Mouse (Mus musculus) kidney, embryonic 14.5 days (tissue): Measurements from ENCODE around the gene Catsperg1. TPM values are rescaled to one million over a fixed set of nuclear protein-coding genes. Genes with fewer than 3 reads are reported as not detected.
A peak's percentile ranks its signal among the peaks of the same experiment; 100 is the strongest.

ENCODE experiments used
- ATAC-seq: fragments of 200-750 bp; cut with Nextera tagmentation; 2 replicates; pipeline ENCODE4 v1.8.0; 2017; ENCODE audit warnings: moderate number of reproducible peaks, mild to moderate bottlenecking, moderate TSS enrichment, moderate library complexity; ENCODE audit not compliant: low FRiP score, low TSS enrichment
- H3K27ac ChIP-seq: fragments of 300-500 bp; sonication (generic); 2 replicates; pipeline ENCODE4 v1.5.1; 2014; ENCODE audit warnings: low read depth, mild to moderate bottlenecking, low read length, moderate library complexity, mixed read lengths
- H3K27me3 ChIP-seq: fragments of 300-500 bp; sonication (generic); 2 replicates; pipeline ENCODE4 v1.6.1; 2014; ENCODE audit warnings: mild to moderate bottlenecking, low read length; ENCODE audit not compliant: control insufficient read depth, insufficient read depth
- H3K36me3 ChIP-seq: fragments of 300-500 bp; sonication (generic); 2 replicates; pipeline ENCODE4 v1.6.1; 2014; ENCODE audit warnings: low read length, mixed read lengths; ENCODE audit not compliant: control insufficient read depth, insufficient read depth
- H3K4me1 ChIP-seq: fragments of 300-500 bp; sonication (generic); 2 replicates; pipeline ENCODE4 v1.6.1; 2014; ENCODE audit warnings: low read length, mixed read lengths; ENCODE audit not compliant: control insufficient read depth, insufficient read depth
- H3K4me2 ChIP-seq: fragments of 300-500 bp; sonication (generic); replicated peaks from 2 replicates; pipeline ENCODE4 v1.6.1; 2014; ENCODE audit warnings: low read depth, mild to moderate bottlenecking, low read length
- H3K4me3 ChIP-seq: fragments of 300-500 bp; sonication (generic); 2 replicates; pipeline ENCODE4 v1.5.1; 2014; ENCODE audit warnings: mild to moderate bottlenecking, low read length
- H3K9ac ChIP-seq: fragments of 300-500 bp; sonication (generic); 2 replicates; pipeline ENCODE4 v1.6.1; 2014; ENCODE audit warnings: low read depth, mild to moderate bottlenecking, low read length, moderate library complexity
- H3K9me3 ChIP-seq: fragments of 300-500 bp; sonication (generic); 2 replicates; pipeline ENCODE4 v1.6.1; 2016; ENCODE audit warnings: low read length; ENCODE audit not compliant: control insufficient read depth
- WGBS: fragments of 180-500 bp; shearing (Covaris S2); extraction: QIAGEN DNeasy Blood & Tissue Kit; methylation state at CpG from one replicate; pipeline ENCODE4 v1.1.7; 2014; 5-methylcytosine and 5-hydroxymethylcytosine counted together
- polyA plus RNA-seq: library from polyadenylated mRNA; unstranded; fragments of >200 nt; fragmentation: Nextera tagmentation; extraction: Ambion mirVana; gene quantifications from 2 replicates; pipeline ENCODE4 v1.2.1, GENCODE M21; 2014

The Catsperg1 gene
- 0.61 and 0.97 TPM in 2 replicates for polyA plus RNA-seq

DNA sequence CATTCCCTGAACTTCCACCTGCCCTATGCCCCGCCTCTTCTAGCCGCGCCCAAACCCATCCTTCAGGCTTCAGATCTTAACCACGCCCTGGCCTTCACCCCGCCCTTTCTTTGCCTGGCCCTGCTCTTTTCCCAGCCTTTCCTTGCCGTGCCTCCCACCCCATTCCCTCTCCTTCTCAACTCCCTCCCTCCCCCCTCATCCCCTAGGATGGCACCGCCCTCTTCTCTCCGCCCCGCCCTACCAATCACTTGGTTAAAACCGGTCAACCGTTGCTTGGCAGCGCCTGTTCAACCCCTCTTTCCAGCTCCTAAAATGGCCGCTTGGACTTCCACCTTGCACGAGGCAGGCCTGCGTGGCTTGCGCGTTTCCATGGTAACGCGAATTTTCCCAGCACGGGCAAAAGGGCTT lies at the start of gene Catsperg1:
TSS of gene Catsperg1 (minus strand) at position 361 of the 408 bp plus-strand sequence.
- Histone ChIP-seq H3K9ac (no peak within 1 kb of the TSS), H3K9me3 (peaks cover 3% of the 10 kb centered on the region; the same call in 1 of the 2 replicates), H3K27ac (no peak within 1 kb of the TSS), H3K4me2 (peak within 1 kb of the TSS; percentile 31), H3K36me3 (no peaks in the 10 kb centered on the region), H3K4me3 (no peak within 1 kb of the TSS; the same call in 1 of the 2 replicates), H3K27me3 (no peaks in the 10 kb centered on the region), H3K4me1 (no peaks in the 10 kb centered on the region)
- whole genome bisulfite sequencing, result 3% methylated on average over 20 of the region's 20 CpGs
- peak; percentile 75 for ATAC-seq

DNA sequence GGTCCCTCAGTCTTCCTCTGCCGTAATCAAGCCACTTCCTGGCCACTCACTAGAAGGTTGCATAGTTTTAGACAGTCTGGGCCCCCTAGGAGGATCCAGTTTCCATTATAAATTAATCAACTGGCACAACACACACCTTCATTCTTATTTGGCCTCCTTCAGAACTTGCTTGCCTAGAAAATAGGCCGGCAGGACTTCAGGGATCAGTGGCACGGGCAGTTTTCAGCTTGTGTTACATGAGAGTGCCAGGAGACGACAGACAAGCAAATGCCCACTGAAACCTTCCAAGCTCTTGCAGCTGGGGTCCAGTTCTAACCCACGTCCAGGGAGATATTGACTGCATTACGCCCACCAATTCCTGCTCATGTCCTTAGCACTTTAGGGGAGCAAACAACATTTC lies 48.3 kb upstream of the Catsperg1 start:
- no peaks in the 10 kb centered on the region for H3K9me3 ChIP-seq
- no peak overlapping the region for H3K4me2 ChIP-seq
- ATAC-seq, result no peak
- H3K27ac ChIP-seq, result no peak overlapping the region
- no peak overlapping the region for H3K4me3 ChIP-seq
- H3K9ac ChIP-seq, result no peak overlapping the region
- WGBS, result 45% methylated on average over 6 of the region's 6 CpGs
- no peaks in the 10 kb centered on the region; the same call in 1 of the 2 replicates for H3K36me3 ChIP-seq
- no peaks in the 10 kb centered on the region for H3K27me3 ChIP-seq
- peaks cover 21% of the 10 kb centered on the region; the same call in 1 of the 2 replicates for H3K4me1 ChIP-seq

GRCm38 (mm10) chr7:29259781-29260730 lies 46.2 kb upstream of the Catsperg1 start:
- Histone ChIP-seq H3K4me3 (no peak overlapping the region), H3K27ac (no peak overlapping the region), H3K4me1 (peaks cover 20% of the 10 kb centered on the region; the same call in 1 of the 2 replicates), H3K27me3 (no peaks in the 10 kb centered on the region), H3K9ac (no peak overlapping the region), H3K9me3 (no peaks in the 10 kb centered on the region), H3K36me3 (no peaks in the 10 kb centered on the region; the same call in 1 of the 2 replicates), H3K4me2 (no peak overlapping the region)
- 78% methylated on average over 10 of the region's 10 CpGs for WGBS
- ATAC-seq, result no peak

DNA sequence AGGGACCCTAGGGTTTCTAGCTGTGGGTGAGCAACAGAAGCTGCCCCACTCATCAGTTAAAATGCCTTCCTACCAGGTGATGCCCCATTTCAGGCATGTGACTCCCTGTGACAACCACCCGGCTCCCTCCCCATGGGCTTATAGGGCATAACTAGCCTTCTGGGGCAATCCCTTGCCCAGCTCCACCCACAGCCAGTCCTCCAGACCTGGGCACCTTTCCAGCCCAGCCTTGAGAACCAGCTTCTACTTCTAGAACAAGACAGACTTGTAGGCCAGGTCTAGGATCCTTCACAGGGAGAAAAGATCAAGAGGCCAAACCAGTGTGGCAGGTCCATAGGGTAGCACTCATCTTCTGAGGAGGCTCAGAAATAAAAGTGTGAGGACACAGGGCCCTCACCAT lies 43.5 kb upstream of the Catsperg1 start:
- no peak overlapping the region for H3K27ac ChIP-seq
- no peak overlapping the region for H3K9ac ChIP-seq
- no peaks in the 10 kb centered on the region for H3K9me3 ChIP-seq
- H3K36me3 ChIP-seq, result no peaks in the 10 kb centered on the region; the same call in 1 of the 2 replicates
- H3K27me3 ChIP-seq, result no peaks in the 10 kb centered on the region
- ATAC-seq, result no peak
- H3K4me3 ChIP-seq, result no peak overlapping the region
- no peak overlapping the region for H3K4me2 ChIP-seq
- 94% methylated on average over 1 of the region's 1 CpGs for WGBS
- H3K4me1 ChIP-seq, result peaks cover 21% of the 10 kb centered on the region; the same call in 1 of the 2 replicates

DNA sequence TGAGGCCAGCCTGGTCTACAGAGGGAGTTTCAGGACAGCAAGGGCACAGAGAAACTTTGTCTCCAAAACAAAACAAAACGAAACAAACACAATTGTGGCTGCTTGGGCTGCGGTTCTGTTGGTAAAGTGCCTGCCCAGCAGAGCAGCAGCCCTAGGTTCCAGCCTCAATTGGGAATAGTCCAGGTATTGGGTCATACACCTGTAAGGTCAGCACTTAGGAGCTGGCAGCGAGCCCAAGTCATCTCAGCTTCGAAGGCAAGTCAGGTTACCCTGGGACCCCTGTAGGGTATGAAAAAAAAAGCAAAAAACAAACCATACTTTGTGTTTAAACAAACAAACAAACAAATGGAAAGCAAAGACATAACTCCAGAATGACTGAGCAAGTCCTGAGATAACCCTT lies 42.0 kb upstream of the Catsperg1 start:
- Histone ChIP-seq H3K4me3 (no peak overlapping the region), H3K9me3 (no peaks in the 10 kb centered on the region), H3K36me3 (no peaks in the 10 kb centered on the region; the same call in 1 of the 2 replicates), H3K27ac (no peak overlapping the region), H3K9ac (no peak overlapping the region), H3K4me2 (no peak overlapping the region), H3K27me3 (no peaks in the 10 kb centered on the region), H3K4me1 (peaks cover 16% of the 10 kb centered on the region; the same call in 1 of the 2 replicates)
- WGBS, result 89% methylated on average over 4 of the region's 4 CpGs
- ATAC-seq, result no peak

DNA sequence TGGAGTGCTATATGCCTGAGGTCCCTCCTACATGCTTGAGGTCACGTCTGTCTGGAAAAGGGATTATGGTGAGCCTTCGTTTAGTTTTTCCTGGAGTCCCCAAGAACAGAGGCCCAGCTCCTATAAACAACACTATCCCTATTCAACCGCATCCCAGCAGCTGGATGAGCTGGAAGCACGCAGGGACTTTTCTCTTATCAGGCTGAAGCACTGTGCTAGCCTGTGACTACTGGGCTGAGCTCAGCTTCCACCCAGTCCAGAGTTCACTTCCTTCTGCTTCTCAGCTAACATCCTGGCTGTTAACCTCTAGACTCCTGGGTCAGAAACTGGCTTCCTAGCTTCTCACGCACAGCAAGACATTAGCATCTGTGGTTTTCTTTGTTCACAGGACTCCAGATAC lies 40.0 kb upstream of the Catsperg1 start:
- H3K9me3 ChIP-seq, result no peaks in the 10 kb centered on the region
- H3K4me2 ChIP-seq, result no peak overlapping the region
- WGBS, result 28% methylated on average over 5 of the region's 5 CpGs
- H3K9ac ChIP-seq, result no peak overlapping the region
- no peak for ATAC-seq
- no peak overlapping the region for H3K4me3 ChIP-seq
- H3K27me3 ChIP-seq, result peaks cover 5% of the 10 kb centered on the region; the same call in 1 of the 2 replicates
- no peak overlapping the region for H3K27ac ChIP-seq
- no peaks in the 10 kb centered on the region; the same call in 1 of the 2 replicates for H3K36me3 ChIP-seq
- peaks cover 13% of the 10 kb centered on the region; the same call in 1 of the 2 replicates for H3K4me1 ChIP-seq

DNA sequence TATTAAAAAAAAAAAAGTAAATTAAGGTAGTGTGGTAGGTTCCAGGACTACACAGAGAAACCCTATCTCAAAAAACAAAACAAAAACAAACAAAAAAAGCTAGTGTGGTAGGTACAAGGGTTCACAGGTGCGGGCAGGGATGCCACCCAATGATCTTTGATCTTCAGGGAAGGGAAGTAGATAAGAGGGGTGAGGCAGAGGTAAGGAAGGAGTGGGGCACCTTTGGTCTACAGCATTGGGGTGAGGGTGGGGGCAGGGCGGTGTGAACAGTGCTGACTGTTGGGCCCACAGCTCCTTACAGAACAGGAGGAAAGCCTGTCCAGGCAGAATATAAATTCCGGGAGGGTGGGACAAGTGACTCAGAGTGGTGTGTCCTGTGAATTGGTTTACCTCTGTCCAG lies 37.3 kb upstream of the Catsperg1 start:
- 87% methylated on average over 3 of the region's 3 CpGs for WGBS
- Histone ChIP-seq H3K4me1 (peaks cover 25% of the 10 kb centered on the region), H3K27me3 (peaks cover 5% of the 10 kb centered on the region; the same call in 1 of the 2 replicates), H3K4me3 (no peak overlapping the region), H3K36me3 (peaks cover 2% of the 10 kb centered on the region; the same call in 1 of the 2 replicates), H3K9ac (no peak overlapping the region), H3K9me3 (no peaks in the 10 kb centered on the region), H3K4me2 (no peak overlapping the region), H3K27ac (no peak overlapping the region)
- ATAC-seq, result no peak

- Histone ChIP-seq H3K9ac (peak within 1 kb of the TSS; percentile 48), H3K4me2 (peak within 1 kb of the TSS; percentile 59), H3K4me3 (peak within 1 kb of the TSS; percentile 28), H3K9me3 (no peaks in the 10 kb centered on the region), H3K27ac (peak within 1 kb of the TSS; percentile 37; the same call in 1 of the 2 replicates), H3K27me3 (peaks cover 5% of the 10 kb centered on the region; the same call in 1 of the 2 replicates), H3K4me1 (peaks cover 16% of the 10 kb centered on the region), H3K36me3 (peaks cover 19% of the 10 kb centered on the region; the same call in 1 of the 2 replicates)
- peak; percentile 20 for ATAC-seq
- 10% methylated on average over 20 of the region's 20 CpGs for WGBS
These were observed 34.5 kb upstream of the Catsperg1 start, which contains the start of gene 2200002D01Rik for GRCm38 (mm10) chr7:29248261-29248841. TSS of gene 2200002D01Rik (minus strand) at chr7:29248466.
